Mouse (Mus musculus) forebrain, postnatal 0 days (tissue): Measurements from ENCODE around the gene Gdf10. TPM values are rescaled to one million over a fixed set of nuclear protein-coding genes. Genes with fewer than 3 reads are reported as not detected.

ENCODE experiments used
- ATAC-seq: fragments of 200-750 bp; cut with Nextera tagmentation; 2 replicates; pipeline ENCODE4 v1.8.0; 2017; ENCODE audit warnings: mild to moderate bottlenecking, moderate library complexity
- DNase-seq: peaks from one replicate; pipeline ENCODE4 v3.0.0-alpha.2; 2015
- H3K27ac ChIP-seq: fragments of 300-500 bp; sonication (generic); 2 replicates; pipeline ENCODE4 v1.5.1; 2014; ENCODE audit warnings: low read depth, mild to moderate bottlenecking, antibody characterized with exemption, low read length, moderate library complexity, mixed read lengths
- H3K27me3 ChIP-seq: fragments of 300-500 bp; sonication (generic); 2 replicates; pipeline ENCODE4 v1.6.1; 2014; ENCODE audit warnings: mild to moderate bottlenecking, low read length, mixed read lengths; ENCODE audit not compliant: insufficient read depth
- H3K36me3 ChIP-seq: fragments of 300-500 bp; sonication (generic); 2 replicates; pipeline ENCODE4 v1.6.1; 2014; ENCODE audit warnings: mild to moderate bottlenecking, moderate library complexity; ENCODE audit not compliant: insufficient read depth
- H3K4me1 ChIP-seq: fragments of 300-500 bp; sonication (generic); 2 replicates; pipeline ENCODE4 v1.6.1; 2014; ENCODE audit warnings: antibody characterized with exemption; ENCODE audit not compliant: insufficient read depth
- H3K4me2 ChIP-seq: fragments of 300-500 bp; sonication (generic); 2 replicates; pipeline ENCODE4 v1.6.1; 2014; ENCODE audit warnings: low read depth, mild to moderate bottlenecking, moderate library complexity
- H3K4me3 ChIP-seq: fragments of 300-500 bp; sonication (generic); 2 replicates; pipeline ENCODE4 v1.5.1; 2014; ENCODE audit warnings: low read depth, low read length, mixed read lengths
- H3K9ac ChIP-seq: fragments of 300-500 bp; sonication (generic); 2 replicates; pipeline ENCODE4 v1.6.1; 2014; ENCODE audit warnings: mild to moderate bottlenecking
- H3K9me3 ChIP-seq: fragments of 300-500 bp; sonication (generic); 2 replicates; pipeline ENCODE4 v1.6.1; 2016; ENCODE audit warnings: low read length
- CTCF ChIP-seq: sonication (generic); IDR thresholded peaks from 2 replicates; pipeline ENCODE4 v1.5.1; 2016; ENCODE audit warnings: antibody characterized with exemption, control low read depth, low read depth
- WGBS: fragments of 180-500 bp; shearing (Covaris S2); extraction: QIAGEN DNeasy Blood & Tissue Kit; methylation state at CpG from one replicate; pipeline ENCODE4 v1.1.7; 2014; 5-methylcytosine and 5-hydroxymethylcytosine counted together
- polyA plus RNA-seq: library from polyadenylated mRNA; unstranded; fragments of >200 nt; fragmentation: Nextera tagmentation; extraction: Ambion mirVana; gene quantifications from 2 replicates; pipeline ENCODE4 v1.2.1, GENCODE M21; 2015
- total RNA-seq: library from RNA; depleted of rRNA; stranded (reverse); fragments of >200 nt; gene quantifications from 2 replicates; pipeline ENCODE4 v1.2.3, GENCODE M21; 2014

The Gdf10 gene
- total and polyA plus RNA-seq, 2 experiments from 2014 or later, result 8.8 to 9.6 TPM

- no peak overlapping the region for H3K4me3 ChIP-seq
- H3K36me3 ChIP-seq, result no peaks in the 10 kb centered on the region
- no peaks in the 10 kb centered on the region for H3K9me3 ChIP-seq
- H3K27me3 ChIP-seq, result no peaks in the 10 kb centered on the region
- H3K4me1 ChIP-seq, result no peaks in the 10 kb centered on the region
- H3K9ac ChIP-seq, result no peak overlapping the region
- DNase-seq (no peak), ATAC-seq (no peak)
- no peak overlapping the region for H3K4me2 ChIP-seq
- TF ChIP-seq CTCF, result no peak
- no peak overlapping the region for H3K27ac ChIP-seq
Observed at GRCm38 (mm10) chr14:33904851-33905250, 18.5 kb upstream of the Gdf10 start.

- Histone ChIP-seq H3K9me3 (no peaks in the 10 kb centered on the region), H3K9ac (no peak overlapping the region), H3K4me2 (no peak overlapping the region), H3K4me1 (no peaks in the 10 kb centered on the region), H3K36me3 (no peaks in the 10 kb centered on the region), H3K27me3 (no peaks in the 10 kb centered on the region), H3K27ac (no peak overlapping the region), H3K4me3 (no peak overlapping the region)
- peak; percentile 51 for TF ChIP-seq CTCF
- DNase-seq (no peak), ATAC-seq (no peak)
- WGBS, result 40% methylated on average over 3 of the region's 3 CpGs
Observed at GRCm38 (mm10) chr14:33913727-33914126, 9.7 kb upstream of the Gdf10 start.

- Histone ChIP-seq H3K9me3 (no peaks in the 10 kb centered on the region), H3K36me3 (no peaks in the 10 kb centered on the region), H3K27me3 (no peaks in the 10 kb centered on the region), H3K4me3 (no peak overlapping the region), H3K4me1 (no peaks in the 10 kb centered on the region), H3K27ac (no peak overlapping the region), H3K4me2 (no peak overlapping the region), H3K9ac (no peak overlapping the region)
- no peak for ATAC-seq
- TF ChIP-seq CTCF, result no peak
- WGBS, result 79% methylated on average over 9 of the region's 9 CpGs
- no peak for DNase-seq
Observed at GRCm38 (mm10) chr14:33914206-33914605, 9.2 kb upstream of the Gdf10 start.

- H3K4me1 ChIP-seq, result no peaks in the 10 kb centered on the region
- H3K4me2 ChIP-seq, result no peak overlapping the region
- no peak overlapping the region for H3K4me3 ChIP-seq
- ATAC-seq (peak; percentile 61), DNase-seq (peak; percentile 68)
- no peak for TF ChIP-seq CTCF
- peaks cover 9% of the 10 kb centered on the region for H3K27me3 ChIP-seq
- no peak overlapping the region for H3K27ac ChIP-seq
- H3K36me3 ChIP-seq, result no peaks in the 10 kb centered on the region
- WGBS, result 7% methylated on average over 14 of the region's 14 CpGs
- no peak overlapping the region for H3K9ac ChIP-seq
- H3K9me3 ChIP-seq, result no peaks in the 10 kb centered on the region
Observed at GRCm38 (mm10) chr14:33920727-33921559, 2.4 kb upstream of the Gdf10 start.

GRCm38 (mm10) chr14:33922771-33923167 is 618 bp upstream of the Gdf10 start:
- ATAC-seq (no peak), DNase-seq (no peak)
- H3K36me3 ChIP-seq, result no peaks in the 10 kb centered on the region
- peak overlapping the region; percentile 49; the same call in 1 of the 2 replicates for H3K9ac ChIP-seq
- no peak for TF ChIP-seq CTCF
- H3K4me1 ChIP-seq, result no peaks in the 10 kb centered on the region
- H3K9me3 ChIP-seq, result no peaks in the 10 kb centered on the region
- 13% methylated on average over 8 of the region's 8 CpGs for WGBS
- H3K4me2 ChIP-seq, result peak overlapping the region; percentile 89
- H3K27ac ChIP-seq, result no peak overlapping the region
- H3K27me3 ChIP-seq, result peaks cover 9% of the 10 kb centered on the region
- peak overlapping the region; percentile 55 for H3K4me3 ChIP-seq

- ATAC-seq (no peak), DNase-seq (no peak)
- H3K9me3 ChIP-seq, result no peaks in the 10 kb centered on the region
- H3K27ac ChIP-seq, result no peak overlapping the region
- H3K36me3 ChIP-seq, result no peaks in the 10 kb centered on the region
- no peak overlapping the region for H3K4me3 ChIP-seq
- no peaks in the 10 kb centered on the region for H3K27me3 ChIP-seq
- no peaks in the 10 kb centered on the region for H3K4me1 ChIP-seq
- WGBS, result 78% methylated on average over 17 of the region's 17 CpGs
- H3K4me2 ChIP-seq, result no peak overlapping the region
- no peak overlapping the region for H3K9ac ChIP-seq
- TF ChIP-seq CTCF, result no peak
Observed at GRCm38 (mm10) chr14:33931853-33932252, 8.5 kb downstream of the Gdf10 start.

- H3K4me3 ChIP-seq, result no peak overlapping the region
- no peak overlapping the region for H3K4me2 ChIP-seq
- no peaks in the 10 kb centered on the region for H3K27me3 ChIP-seq
- no peaks in the 10 kb centered on the region for H3K36me3 ChIP-seq
- DNase-seq (no peak), ATAC-seq (no peak)
- 66% methylated on average over 10 of the region's 10 CpGs for WGBS
- TF ChIP-seq CTCF, result peak; percentile 65
- H3K27ac ChIP-seq, result no peak overlapping the region
- no peaks in the 10 kb centered on the region for H3K9me3 ChIP-seq
- no peaks in the 10 kb centered on the region for H3K4me1 ChIP-seq
- H3K9ac ChIP-seq, result no peak overlapping the region
Observed at GRCm38 (mm10) chr14:33932935-33933703, 9.7 kb downstream of the Gdf10 start.
